Mouse (Mus musculus): ENCODE measurements around the gene Nthl1. TPM values are rescaled to one million over a fixed set of nuclear protein-coding genes. Genes with fewer than 3 reads are reported as not detected.

The Nthl1 gene
- polyA plus RNA-seq, 1 experiment from 2014 or later = 7.8 TPM

Small RNAs within 50 kb of the gene (microRNA-seq; reads per million reads assigned to microRNA genes)
- gene Gm24589 = not detected

Other genes with a start within 250 kb of the Nthl1 start
- 278 and 280 TPM in 2 replicates for gene Rnps1, start 218.1 kb upstream of the Nthl1 start, polyA plus RNA-seq (2014; fragmentation: Nextera tagmentation; extraction: Ambion mirVana)
- 36.2 and 46.0 TPM in 2 replicates for gene Eci1, start 206.0 kb upstream of the Nthl1 start, polyA plus RNA-seq (2014; fragmentation: Nextera tagmentation; extraction: Ambion mirVana)
- 3.6 and 6.0 TPM in 2 replicates for gene Dnase1l2, start 189.6 kb upstream of the Nthl1 start, polyA plus RNA-seq (2014; fragmentation: Nextera tagmentation; extraction: Ambion mirVana)
- 20.6 and 25.8 TPM in 2 replicates for gene E4f1, start 162.4 kb upstream of the Nthl1 start, polyA plus RNA-seq (2014; fragmentation: Nextera tagmentation; extraction: Ambion mirVana)
- gene Pgp, start 162.3 kb upstream of the Nthl1 start, polyA plus RNA-seq (2014; fragmentation: Nextera tagmentation; extraction: Ambion mirVana) = 71.2 and 73.5 TPM in 2 replicates
- 0.75 TPM in 1 of 2 replicates, not detected in the other for gene Bricd5, start 158.8 kb upstream of the Nthl1 start, polyA plus RNA-seq (2014; fragmentation: Nextera tagmentation; extraction: Ambion mirVana)
- 30.2 and 31.1 TPM in 2 replicates for gene Mlst8, start 153.6 kb upstream of the Nthl1 start, polyA plus RNA-seq (2014; fragmentation: Nextera tagmentation; extraction: Ambion mirVana)
- 45.7 and 46.8 TPM in 2 replicates for gene Caskin1, start 144.1 kb upstream of the Nthl1 start, polyA plus RNA-seq (2014; fragmentation: Nextera tagmentation; extraction: Ambion mirVana)
- 75.0 and 82.8 TPM in 2 replicates for gene Traf7, start 104.7 kb upstream of the Nthl1 start, polyA plus RNA-seq (2014; fragmentation: Nextera tagmentation; extraction: Ambion mirVana)
- gene Rab26, start 98.5 kb upstream of the Nthl1 start, polyA plus RNA-seq (2014; fragmentation: Nextera tagmentation; extraction: Ambion mirVana) = 4.2 and 5.6 TPM in 2 replicates
- gene Pkd1, start 82.8 kb upstream of the Nthl1 start, polyA plus RNA-seq (2014; fragmentation: Nextera tagmentation; extraction: Ambion mirVana) = 28.4 and 30.4 TPM in 2 replicates
- 74.7 and 76.7 TPM in 2 replicates for gene Tsc2, start 50 bp upstream of the Nthl1 start, polyA plus RNA-seq (2014; fragmentation: Nextera tagmentation; extraction: Ambion mirVana)
- 53.5 and 56.9 TPM in 2 replicates for gene Slc9a3r2, start 17.6 kb downstream of the Nthl1 start, polyA plus RNA-seq (2014; fragmentation: Nextera tagmentation; extraction: Ambion mirVana)
- 0.83 TPM in 1 of 2 replicates, not detected in the other for gene Npw, start 25.8 kb downstream of the Nthl1 start, polyA plus RNA-seq (2014; fragmentation: Nextera tagmentation; extraction: Ambion mirVana)
- gene Zfp598, start 37.0 kb downstream of the Nthl1 start, polyA plus RNA-seq (2014; fragmentation: Nextera tagmentation; extraction: Ambion mirVana) = 22.8 and 25.6 TPM in 2 replicates
- 178 and 220 TPM in 2 replicates for gene Syngr3, start 57.3 kb downstream of the Nthl1 start, polyA plus RNA-seq (2014; fragmentation: Nextera tagmentation; extraction: Ambion mirVana)
- 35.2 and 43.4 TPM in 2 replicates for gene Gfer, start 63.5 kb downstream of the Nthl1 start, polyA plus RNA-seq (2014; fragmentation: Nextera tagmentation; extraction: Ambion mirVana)
- gene Noxo1, start 63.6 kb downstream of the Nthl1 start, polyA plus RNA-seq (2014; fragmentation: Nextera tagmentation; extraction: Ambion mirVana) = 1.9 and 2.4 TPM in 2 replicates
- gene Tbl3, start 75.0 kb downstream of the Nthl1 start, polyA plus RNA-seq (2014; fragmentation: Nextera tagmentation; extraction: Ambion mirVana) = 58.3 and 64.3 TPM in 2 replicates
- gene Rnf151, start 85.4 kb downstream of the Nthl1 start, polyA plus RNA-seq (2014; fragmentation: Nextera tagmentation; extraction: Ambion mirVana) = not detected in 2 replicates
- 800 and 838 TPM in 2 replicates for gene Rps2, start 85.4 kb downstream of the Nthl1 start, polyA plus RNA-seq (2014; fragmentation: Nextera tagmentation; extraction: Ambion mirVana)
- 308 and 347 TPM in 2 replicates for gene Ndufb10, start 91.8 kb downstream of the Nthl1 start, polyA plus RNA-seq (2014; fragmentation: Nextera tagmentation; extraction: Ambion mirVana)
- gene Rpl3l, start 95.1 kb downstream of the Nthl1 start, polyA plus RNA-seq (2014; fragmentation: Nextera tagmentation; extraction: Ambion mirVana) = 0.25 TPM in 1 of 2 replicates, not detected in the other
- gene Msrb1, start 104.0 kb downstream of the Nthl1 start, polyA plus RNA-seq (2014; fragmentation: Nextera tagmentation; extraction: Ambion mirVana) = 20.5 and 22.4 TPM in 2 replicates
- gene Hs3st6, start 120.3 kb downstream of the Nthl1 start, polyA plus RNA-seq (2014; fragmentation: Nextera tagmentation; extraction: Ambion mirVana) = 0.36 TPM in 1 of 2 replicates, not detected in the other
- not detected in 2 replicates for gene Meiob, start 171.6 kb downstream of the Nthl1 start, polyA plus RNA-seq (2014; fragmentation: Nextera tagmentation; extraction: Ambion mirVana)
- 71.5 and 73.0 TPM in 2 replicates for gene Hagh, start 207.5 kb downstream of the Nthl1 start, polyA plus RNA-seq (2014; fragmentation: Nextera tagmentation; extraction: Ambion mirVana)
- gene Fahd1, start 217.7 kb downstream of the Nthl1 start, polyA plus RNA-seq (2014; fragmentation: Nextera tagmentation; extraction: Ambion mirVana) = 22.4 and 23.3 TPM in 2 replicates
- 0.09 TPM in 1 of 2 replicates, not detected in the other for gene Igfals, start 233.3 kb downstream of the Nthl1 start, polyA plus RNA-seq (2014; fragmentation: Nextera tagmentation; extraction: Ambion mirVana)

All from hindbrain, embryonic 14.5 days (tissue).